Mouse (Mus musculus) heart, postnatal 0 days (tissue): Measurements from ENCODE around the gene Zfp985.
"Not testable (repeated sequence)": the region's sequence is repeated elsewhere in the genome, so short reads cannot be mapped to it uniquely, and the experiment has no call there.

Experiments used
- CTCF ChIP-seq: IDR thresholded peaks from 2 replicates; pipeline ENCODE4 v1.5.1; 2016; ENCODE audit warnings: antibody characterized with exemption, control low read depth, low read depth
- EP300 ChIP-seq: IDR thresholded peaks from 2 replicates; pipeline ENCODE4 v1.6.1; 2016; ENCODE audit warnings: antibody characterized with exemption, low read depth

DNA sequence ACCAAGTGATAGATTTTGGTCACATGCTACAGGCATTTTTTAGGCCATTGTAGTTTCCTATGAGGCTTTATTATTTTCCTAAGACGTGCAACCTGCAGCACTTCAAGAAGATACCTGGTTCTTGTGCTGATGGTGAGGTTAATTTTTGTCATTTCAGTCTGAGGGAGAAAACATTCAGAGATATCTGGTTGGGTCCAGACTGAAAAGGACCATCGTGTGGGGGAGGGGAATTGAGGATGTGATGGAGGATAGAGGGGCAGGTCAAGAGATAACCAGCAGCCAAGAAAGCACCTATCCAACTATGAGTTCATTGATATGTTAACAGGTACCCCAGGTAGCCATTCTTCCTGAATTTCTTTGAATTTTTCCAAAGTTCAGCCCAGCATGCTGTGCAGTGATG is 1.3 kb downstream of the Zfp985 start:
- TF ChIP-seq CTCF, EP300: not testable (repeated sequence)
